Mouse (Mus musculus) brain, embryonic 14.5 days (tissue): Measurements from ENCODE around the gene Wdr90.

Experiments
- CTCF ChIP-seq: fragments of 200-500 bp; IDR thresholded peaks from 2 replicates; pipeline ENCODE4 v1.5.1; 2012; ENCODE audit warnings: inconsistent platforms, mild to moderate bottlenecking, moderate library complexity, borderline replicate concordance; ENCODE audit not compliant: insufficient read depth, insufficient read length; ENCODE audit errors: extremely low read depth
- POLR2A ChIP-seq: fragments of 200-500 bp; IDR thresholded peaks from 2 replicates; pipeline ENCODE4 v1.6.1; 2012; ENCODE audit warnings: mild to moderate bottlenecking, inconsistent platforms, borderline replicate concordance; ENCODE audit not compliant: poor library complexity, insufficient read depth, insufficient read length, severe bottlenecking; ENCODE audit errors: extremely low read depth

DNA sequence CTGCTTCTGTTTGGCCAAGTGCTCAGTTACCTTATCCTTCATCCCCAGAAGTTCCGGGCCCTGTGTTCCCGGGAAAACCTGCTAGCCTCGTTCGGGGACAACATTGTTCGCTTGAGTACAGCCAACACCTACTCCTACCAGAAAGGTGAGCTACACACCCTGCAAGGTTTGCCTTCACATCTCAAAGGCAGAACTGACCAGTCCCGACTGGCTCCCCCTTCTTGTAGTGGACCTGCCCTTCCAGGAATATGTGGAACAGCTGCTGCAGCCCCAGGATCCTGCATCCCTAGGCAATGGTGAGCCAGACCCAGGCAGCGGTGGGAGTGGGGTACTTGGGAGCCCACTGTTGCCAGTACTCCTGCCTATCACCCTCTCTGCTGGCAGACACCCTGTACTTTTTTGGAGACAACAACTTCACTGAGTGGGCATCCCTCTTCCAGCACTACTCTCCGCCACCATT, 31.7 kb downstream of the Wdr90 start:
- TF ChIP-seq CTCF (no peak), POLR2A (no peak)
